ENCODE assay signal across 18 mouse cellular contexts in the genomic region with DNA sequence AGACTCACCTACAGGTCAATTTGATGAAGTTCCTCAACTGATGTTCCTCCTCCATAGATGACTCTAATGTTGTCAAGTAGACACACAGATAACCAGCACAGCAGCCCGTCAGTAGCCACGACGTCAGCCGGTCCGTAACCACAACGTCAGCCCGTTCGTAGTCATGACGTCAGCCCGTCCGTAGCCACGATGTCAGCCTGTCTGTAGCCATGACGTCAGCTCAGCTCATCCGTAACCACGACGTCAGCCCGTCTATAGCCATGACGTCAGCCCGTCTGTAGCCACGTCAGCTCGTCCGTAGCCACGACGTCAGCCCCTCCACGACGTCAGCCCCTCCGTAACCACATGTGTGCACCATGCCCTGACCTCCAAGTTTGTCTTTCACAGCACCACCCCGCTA.
DNase-seq lines count a peak whose midpoint lies in the region; ATAC-seq lines count a peak whose summit lies in the region.
"Had no signal": no experiment of that assay in that cellular context is flagged by ENCODE, and none has a peak within 500 bp of the region (broad histone marks: within the 10 kb centered on the region; RNA-seq: fewer than 3 reads in every experiment).

No protein-coding gene starts in this region.

- H3K4me3 ChIP-seq in hindbrain, embryonic 12.5 days: no peak overlapping the region
- H3K4me3 ChIP-seq: embryonic facial prominence, embryonic 10.5 days; forebrain, embryonic 12.5 days; limb, embryonic 13.5 days; liver, embryonic 13.5 days; midbrain, embryonic 10.5 days had no signal

- DNase-seq in adrenal gland, postnatal 14 days: peak; percentile 2
- DNase-seq in adrenal gland, postnatal 36 days: no peak
- DNase-seq in heart, postnatal 4 days: peak; percentile 3
- no peak for DNase-seq in heart, postnatal 25 days (ENCODE audit: low spot score)
- peak; percentile 0 for DNase-seq in ovary, adult 18-20 months (ENCODE audit: low spot score)
- DNase-seq in ovary, postnatal 10 days (ENCODE audit: low spot score): no peak
- DNase-seq: cerebellum, adult 18-20 months; liver, embryonic 13.5 days; lung, embryonic 14.5 days; lung, postnatal 36 days had no signal

- no peaks in the 10 kb centered on the region for H3K9me3 ChIP-seq in hindbrain, embryonic 12.5 days (replicated peaks)
- H3K9me3 ChIP-seq: embryonic facial prominence, embryonic 10.5 days; forebrain, embryonic 12.5 days; limb, embryonic 13.5 days; liver, embryonic 13.5 days; midbrain, embryonic 10.5 days had no signal

- no peak for ATAC-seq in hindbrain, embryonic 12.5 days (ENCODE audit: low FRiP score)
- ATAC-seq: hindbrain, postnatal 0 days; intestine, postnatal 0 days had no signal

- H3K9ac ChIP-seq in hindbrain, embryonic 12.5 days: no peak overlapping the region
- H3K9ac ChIP-seq: forebrain, embryonic 12.5 days; limb, embryonic 13.5 days; liver, embryonic 13.5 days; lung, embryonic 14.5 days had no signal

- H3K36me3 ChIP-seq in hindbrain, embryonic 12.5 days: no peaks in the 10 kb centered on the region
- H3K36me3 ChIP-seq: forebrain, embryonic 12.5 days; liver, embryonic 13.5 days; midbrain, embryonic 10.5 days had no signal

- intact Hi-C loops in heart, postnatal 25 days (cut with DNase I): no loop called here

- H3K4me2 ChIP-seq in hindbrain, embryonic 12.5 days (replicated peaks): no peak overlapping the region
- H3K4me2 ChIP-seq: forebrain, embryonic 12.5 days; limb, embryonic 13.5 days; liver, embryonic 13.5 days; lung, embryonic 14.5 days had no signal

- no peak overlapping the region for H3K27ac ChIP-seq in hindbrain, embryonic 12.5 days
- H3K27ac ChIP-seq: embryonic facial prominence, embryonic 10.5 days; forebrain, embryonic 12.5 days; hindbrain, postnatal 0 days; limb, embryonic 13.5 days; liver, embryonic 13.5 days; midbrain, embryonic 10.5 days had no signal

- no peaks in the 10 kb centered on the region for H3K27me3 ChIP-seq in hindbrain, embryonic 12.5 days
- H3K27me3 ChIP-seq: CH12.LX; forebrain, embryonic 12.5 days; limb, embryonic 13.5 days; liver, embryonic 13.5 days had no signal

- peaks cover 13% of the 10 kb centered on the region for H3K4me1 ChIP-seq in hindbrain, embryonic 12.5 days

- 88% methylated on average over 28 of the region's 28 CpGs for WGBS in hindbrain, embryonic 12.5 days

Comparison
In these comparisons a context has a peak if more than half of its experiments do, and no peak if none do; other contexts are left out.
1. DNase-seq: peak in adrenal gland, postnatal 14 days (single experiment), heart, postnatal 4 days (single experiment) and ovary, adult 18-20 months (single experiment); none in adrenal gland, postnatal 36 days (0 of 2), heart, postnatal 25 days (single experiment) and ovary, postnatal 10 days (single experiment).